Mouse (Mus musculus): ENCODE results near the gene Gm20870. TPM values are rescaled to one million over a fixed set of nuclear protein-coding genes. Genes with fewer than 3 reads are reported as not detected.

Gene Gm20870
- polyA plus RNA-seq (2017; shearing (Covaris generic)) = not detected

GRCm38 (mm10) chrY:71691743-71692142, at the start of gene Gm20870:
Gene Gm20870, plus strand, starts transcription at chrY:71692043.

Other genes starting within 250 kb of the Gm20870 start
- gene Gm20869, start 222.6 kb upstream of the Gm20870 start, polyA plus RNA-seq (2017; shearing (Covaris generic)) = not detected

Measured in activated CD4-positive, CD25-positive, alpha-beta regulatory T cell, adult 9 weeks (primary cell).